In the genomic region with DNA sequence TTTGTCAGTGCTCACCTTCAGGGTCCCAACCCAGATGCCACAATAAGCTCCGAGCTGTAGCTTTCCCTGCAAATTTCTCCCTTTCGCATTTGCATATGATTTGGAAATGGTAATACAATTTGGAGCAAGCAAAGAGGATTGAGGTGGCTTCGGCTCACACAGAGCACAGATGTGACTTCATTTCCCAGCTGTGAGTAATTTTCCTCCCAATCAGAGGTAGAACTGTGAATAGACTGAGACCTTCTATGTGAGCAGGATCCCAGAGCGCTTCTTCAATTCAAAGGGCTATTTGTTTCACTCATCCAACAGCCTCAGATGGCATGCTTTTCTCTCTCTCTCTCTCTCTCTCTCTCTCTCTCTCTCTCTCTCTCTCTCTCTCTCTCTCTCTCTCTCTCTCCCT, we compare ENCODE assay signal across 32 mouse cellular contexts.
DNase-seq lines count a peak whose midpoint lies in the region; ATAC-seq and TF ChIP-seq lines count a peak whose summit lies in the region.
"Had no signal": no experiment of that assay in that cellular context is flagged by ENCODE, and none has a peak within 500 bp of the region (broad histone marks: within the 10 kb centered on the region; RNA-seq: fewer than 3 reads in every experiment).

No protein-coding gene starts in this region.

- H3K4me1 ChIP-seq in forebrain, embryonic 16.5 days (replicated peaks; ENCODE audit: control insufficient read depth, insufficient read depth, low read length), result peaks cover 4% of the 10 kb centered on the region; the same call in 1 of the 2 replicates
- H3K4me1 ChIP-seq in forebrain, embryonic 14.5 days (ENCODE audit: control insufficient read depth, insufficient read depth, low read length), result no peaks in the 10 kb centered on the region
- H3K4me1 ChIP-seq in limb, embryonic 13.5 days, result peaks cover 6% of the 10 kb centered on the region; the same call in 1 of the 2 replicates
- peaks cover 14% of the 10 kb centered on the region for H3K4me1 ChIP-seq in limb, embryonic 10.5 days
- H3K4me1 ChIP-seq: hindbrain, embryonic 12.5 days; liver, embryonic 13.5 days; midbrain, embryonic 12.5 days had no signal

- DNase-seq in forebrain, embryonic 14.5 days (ENCODE audit: low spot score), result no peak
- DNase-seq in limb, embryonic 10.5 days (ENCODE audit: low spot score), result no peak
- DNase-seq in brain, embryonic 14.5 days (ENCODE audit: low read depth), result peak; percentile 34
- DNase-seq in B cell, adult 2 months, result no peak
- DNase-seq: adrenal gland, adult 2 months; adrenal gland, postnatal 36 days; cerebellum, adult 11 months; cerebellum, adult 9-10 months; cerebellum, postnatal 36 days; gastrocnemius, adult 2 months; gastrocnemius, postnatal 36 days; heart, adult 18-20 months; heart, postnatal 36 days; kidney, adult 9 months; kidney, postnatal 14 days; liver, embryonic 13.5 days; lung, adult 18-20 months; lung, postnatal 4 days; right cerebral cortex, postnatal 4 days; thymus, postnatal 4 days had no signal

- H3K4me2 ChIP-seq in forebrain, embryonic 16.5 days (ENCODE audit: low read length), result no peak overlapping the region
- no peak overlapping the region for H3K4me2 ChIP-seq in forebrain, embryonic 14.5 days (ENCODE audit: low read length)
- no peak overlapping the region for H3K4me2 ChIP-seq in limb, embryonic 13.5 days (replicated peaks)
- H3K4me2 ChIP-seq: heart, embryonic 11.5 days; hindbrain, embryonic 12.5 days; liver, embryonic 13.5 days; midbrain, embryonic 12.5 days had no signal

- H3K9me3 ChIP-seq in forebrain, embryonic 16.5 days (ENCODE audit: control insufficient read depth, low read length), result no peaks in the 10 kb centered on the region
- H3K9me3 ChIP-seq in forebrain, embryonic 14.5 days (replicated peaks; ENCODE audit: control insufficient read depth, low read length), result no peaks in the 10 kb centered on the region
- no peaks in the 10 kb centered on the region for H3K9me3 ChIP-seq in limb, embryonic 13.5 days
- H3K9me3 ChIP-seq in limb, embryonic 10.5 days (replicated peaks), result no peaks in the 10 kb centered on the region
- H3K9me3 ChIP-seq: hindbrain, embryonic 12.5 days; liver, embryonic 13.5 days; megakaryocyte, embryonic 14.5 days; midbrain, embryonic 12.5 days had no signal

- peak; percentile 62; the same call in 1 of the 2 replicates for ATAC-seq in forebrain, embryonic 16.5 days
- ATAC-seq in forebrain, embryonic 14.5 days, result no peak
- no peak for ATAC-seq in limb, embryonic 13.5 days (ENCODE audit: low FRiP score, low read depth)
- no peak for ATAC-seq in monocyte, adult 5-6 weeks (replicated peaks; ENCODE audit: insufficient number of reproducible peaks, low FRiP score, low TSS enrichment, poor library complexity, severe bottlenecking)
- ATAC-seq: activated CD4-positive, CD25-positive, alpha-beta regulatory T cell, adult 4 months; intestine, postnatal 0 days; lung, postnatal 0 days had no signal

- TF ChIP-seq CTCF in brain, embryonic 14.5 days (IDR thresholded peaks at IDR 0.05; ENCODE audit: borderline replicate concordance, extremely low read depth, insufficient read depth, insufficient read length), result no peak

- H3K27ac ChIP-seq in forebrain, embryonic 16.5 days (ENCODE audit: low read length), result no peak overlapping the region
- no peak overlapping the region for H3K27ac ChIP-seq in forebrain, embryonic 14.5 days (ENCODE audit: low read depth, low read length)
- peak overlapping the region; percentile 44; the same call in 1 of the 2 replicates for H3K27ac ChIP-seq in limb, embryonic 13.5 days
- no peak overlapping the region for H3K27ac ChIP-seq in limb, embryonic 10.5 days
- H3K27ac ChIP-seq: gastrocnemius, adult 2 months; hindbrain, embryonic 12.5 days; left cerebral cortex, adult 2 months; liver, embryonic 13.5 days; midbrain, embryonic 12.5 days; stomach, postnatal 0 days had no signal

- H3K9ac ChIP-seq in forebrain, embryonic 16.5 days (replicated peaks; ENCODE audit: low read depth, low read length), result no peak overlapping the region
- H3K9ac ChIP-seq in forebrain, embryonic 14.5 days (ENCODE audit: low read length), result no peak overlapping the region
- no peak overlapping the region for H3K9ac ChIP-seq in limb, embryonic 13.5 days
- H3K9ac ChIP-seq: hindbrain, embryonic 12.5 days; liver, embryonic 13.5 days; midbrain, embryonic 12.5 days had no signal

- WGBS in forebrain, embryonic 16.5 days, result 71% methylated on average over 4 of the region's 4 CpGs
- WGBS in forebrain, embryonic 14.5 days, result 82% methylated on average over 4 of the region's 4 CpGs
- WGBS in limb, embryonic 13.5 days, result 76% methylated on average over 4 of the region's 4 CpGs
- 89% methylated on average over 4 of the region's 4 CpGs for WGBS in limb, embryonic 10.5 days

- no peak overlapping the region for H3K4me3 ChIP-seq in forebrain, embryonic 16.5 days (replicated peaks; ENCODE audit: low read length)
- no peak overlapping the region for H3K4me3 ChIP-seq in forebrain, embryonic 14.5 days (ENCODE audit: low read depth, low read length)
- H3K4me3 ChIP-seq in limb, embryonic 13.5 days, result no peak overlapping the region
- no peak overlapping the region for H3K4me3 ChIP-seq in limb, embryonic 10.5 days
- H3K4me3 ChIP-seq: gastrocnemius, adult 2 months; hindbrain, embryonic 12.5 days; left cerebral cortex, adult 2 months; liver, embryonic 13.5 days; megakaryocyte, embryonic 14.5 days; midbrain, embryonic 12.5 days had no signal

- TF ChIP-seq POLR2A in brain, embryonic 14.5 days (IDR thresholded peaks at IDR 0.05; ENCODE audit: borderline replicate concordance, extremely low read depth, insufficient read depth, insufficient read length, poor library complexity, severe bottlenecking), result no peak

- H3K36me3 ChIP-seq in forebrain, embryonic 16.5 days (ENCODE audit: control insufficient read depth, insufficient read depth), result no peaks in the 10 kb centered on the region
- H3K36me3 ChIP-seq in forebrain, embryonic 14.5 days (ENCODE audit: control insufficient read depth, insufficient read depth, low read length), result no peaks in the 10 kb centered on the region
- no peaks in the 10 kb centered on the region for H3K36me3 ChIP-seq in limb, embryonic 13.5 days
- no peaks in the 10 kb centered on the region for H3K36me3 ChIP-seq in limb, embryonic 10.5 days
- H3K36me3 ChIP-seq: hindbrain, embryonic 12.5 days; liver, embryonic 13.5 days; midbrain, embryonic 12.5 days had no signal

- no peaks in the 10 kb centered on the region for H3K27me3 ChIP-seq in forebrain, embryonic 16.5 days (replicated peaks; ENCODE audit: control insufficient read depth, insufficient read depth, low read length)
- no peaks in the 10 kb centered on the region for H3K27me3 ChIP-seq in forebrain, embryonic 14.5 days (replicated peaks; ENCODE audit: control insufficient read depth, insufficient read depth, low read length)
- no peaks in the 10 kb centered on the region for H3K27me3 ChIP-seq in limb, embryonic 13.5 days
- no peaks in the 10 kb centered on the region for H3K27me3 ChIP-seq in limb, embryonic 10.5 days (ENCODE audit: low read depth, poor library complexity, severe bottlenecking)
- H3K27me3 ChIP-seq: hindbrain, embryonic 12.5 days; liver, embryonic 13.5 days; megakaryocyte, embryonic 14.5 days; midbrain, embryonic 12.5 days had no signal
